Mouse (Mus musculus) stomach, embryonic 16.5 days (tissue): ENCODE measurements around the gene Abcb11. TPM values are rescaled to one million over a fixed set of nuclear protein-coding genes. Genes with fewer than 3 reads are reported as not detected.
"Not testable (repeated sequence)": the region's sequence is repeated elsewhere in the genome, so short reads cannot be mapped to it uniquely, and the experiment has no call there.

Experiments used
- ATAC-seq: fragments of 200-750 bp; cut with Nextera tagmentation; 2 replicates; pipeline ENCODE4 v1.8.0; 2017; ENCODE audit warnings: moderate number of reproducible peaks, moderate TSS enrichment; ENCODE audit not compliant: insufficient read depth, low FRiP score
- H3K27ac ChIP-seq: fragments of 300-500 bp; sonication (generic); 2 replicates; pipeline ENCODE4 v1.5.1; 2014; ENCODE audit warnings: low read length
- H3K27me3 ChIP-seq: fragments of 300-500 bp; sonication (generic); 2 replicates; pipeline ENCODE4 v1.6.1; 2014; ENCODE audit warnings: low read length, control low read depth, mixed read lengths; ENCODE audit not compliant: control insufficient read depth, insufficient read depth
- H3K36me3 ChIP-seq: fragments of 300-500 bp; sonication (generic); 2 replicates; pipeline ENCODE4 v1.6.1; 2014; ENCODE audit warnings: low read length; ENCODE audit not compliant: control insufficient read depth, insufficient read depth
- H3K4me1 ChIP-seq: fragments of 300-500 bp; sonication (generic); 2 replicates; pipeline ENCODE4 v1.6.1; 2014; ENCODE audit warnings: low read length, control low read depth, mixed read lengths; ENCODE audit not compliant: control insufficient read depth, insufficient read depth
- H3K4me2 ChIP-seq: fragments of 300-500 bp; sonication (generic); 2 replicates; pipeline ENCODE4 v1.6.1; 2014; ENCODE audit warnings: low read depth, low read length, mixed read lengths
- H3K4me3 ChIP-seq: fragments of 300-500 bp; sonication (generic); replicated peaks from 2 replicates; pipeline ENCODE4 v1.5.1; 2014; ENCODE audit warnings: mild to moderate bottlenecking, low read length
- H3K9ac ChIP-seq: fragments of 300-500 bp; sonication (generic); 2 replicates; pipeline ENCODE4 v1.6.1; 2014; ENCODE audit warnings: low read length
- H3K9me3 ChIP-seq: fragments of 300-500 bp; sonication (generic); replicated peaks from 2 replicates; pipeline ENCODE4 v1.6.1; 2016; ENCODE audit warnings: low read length, control low read depth; ENCODE audit not compliant: control insufficient read depth
- WGBS: fragments of 180-500 bp; shearing (Covaris S2); extraction: QIAGEN DNeasy Blood & Tissue Kit; methylation state at CpG from one replicate; pipeline ENCODE4 v1.1.7; 2014; 5-methylcytosine and 5-hydroxymethylcytosine counted together
- polyA plus RNA-seq: library from polyadenylated mRNA; unstranded; fragments of >200 nt; fragmentation: Nextera tagmentation; extraction: Ambion mirVana; gene quantifications from 2 replicates; pipeline ENCODE4 v1.2.1, GENCODE M21; 2015

Abcb11 gene
- polyA plus RNA-seq, 1 experiment from 2014 or later, result 1.1 TPM

DNA sequence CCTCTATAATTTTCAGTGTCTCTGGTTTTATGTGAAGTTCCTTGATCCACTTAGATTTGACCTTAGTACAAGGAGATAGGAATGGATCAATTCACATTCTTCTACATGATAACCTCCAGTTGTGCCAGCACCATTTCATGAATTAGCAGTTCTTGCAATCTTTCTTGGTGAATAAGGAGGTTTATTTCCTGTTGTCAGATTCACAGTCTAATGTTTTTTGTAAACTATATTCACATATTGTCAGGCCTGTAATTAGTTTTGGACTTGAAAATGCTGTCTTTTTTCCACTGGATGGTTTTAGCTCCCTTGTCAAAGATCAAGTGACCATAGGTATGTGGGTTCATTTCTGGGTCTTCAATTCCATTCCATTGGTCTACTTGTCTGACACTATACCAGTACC lies 13.0 kb upstream of the Abcb11 start:
- ATAC-seq, result peak; percentile 100
- H3K9ac ChIP-seq, H3K4me3 ChIP-seq, H3K36me3 ChIP-seq, H3K9me3 ChIP-seq, H3K27me3 ChIP-seq, H3K4me1 ChIP-seq, H3K4me2 ChIP-seq, H3K27ac ChIP-seq: not testable (repeated sequence)

DNA sequence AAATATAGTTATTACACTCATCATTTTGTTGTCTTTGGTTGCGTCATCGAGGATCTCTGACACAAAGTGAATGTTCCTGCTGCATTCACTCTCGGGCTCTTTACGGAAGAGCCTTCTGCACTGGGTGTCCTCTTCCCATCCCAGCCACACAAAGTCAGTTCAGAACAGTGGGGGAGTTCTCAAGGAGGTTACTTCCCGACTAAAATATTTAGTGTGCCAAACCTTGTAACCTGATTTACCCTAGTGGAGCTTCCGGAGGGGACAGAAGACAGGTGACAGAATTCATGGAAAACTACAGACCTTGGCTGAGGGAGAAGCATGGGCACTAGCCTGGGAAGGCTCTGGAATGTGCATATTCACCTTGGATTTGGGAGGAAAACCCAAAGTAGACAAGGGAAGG lies 910 bp downstream of the Abcb11 start:
- H3K4me2 ChIP-seq, result no peak overlapping the region
- no peaks in the 10 kb centered on the region for H3K9me3 ChIP-seq
- ATAC-seq, result no peak
- H3K4me3 ChIP-seq, result no peak overlapping the region
- H3K36me3 ChIP-seq, result no peaks in the 10 kb centered on the region
- no peaks in the 10 kb centered on the region for H3K27me3 ChIP-seq
- no peak overlapping the region for H3K9ac ChIP-seq
- H3K4me1 ChIP-seq, result no peaks in the 10 kb centered on the region
- 90% methylated on average over 6 of the region's 6 CpGs for WGBS
- H3K27ac ChIP-seq, result no peak overlapping the region

DNA sequence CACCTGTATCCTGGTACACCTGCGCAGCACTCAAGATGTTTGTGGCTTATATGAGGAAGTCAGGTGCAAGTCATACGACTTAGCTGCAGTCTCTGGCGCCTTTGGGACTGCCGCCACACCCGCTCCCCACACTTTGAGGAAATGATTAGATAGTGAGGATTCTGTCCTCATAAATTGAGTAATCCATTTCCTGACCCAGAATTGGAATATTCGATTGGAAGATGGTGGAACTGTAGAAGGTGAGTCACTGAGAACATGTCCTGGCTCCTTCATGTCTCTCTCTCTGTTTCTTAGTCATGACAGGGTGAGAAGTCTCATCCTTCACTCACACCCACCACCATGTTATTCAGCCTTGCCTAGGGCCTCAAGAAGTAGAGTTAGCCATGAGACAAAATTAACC lies 10.9 kb downstream of the Abcb11 start:
- not testable (repeated sequence) for H3K36me3 ChIP-seq, H3K9ac ChIP-seq, H3K9me3 ChIP-seq, ATAC-seq, H3K27ac ChIP-seq, H3K4me1 ChIP-seq, H3K4me2 ChIP-seq, H3K4me3 ChIP-seq, H3K27me3 ChIP-seq
- 77% methylated on average over 5 of the region's 6 CpGs for WGBS

DNA sequence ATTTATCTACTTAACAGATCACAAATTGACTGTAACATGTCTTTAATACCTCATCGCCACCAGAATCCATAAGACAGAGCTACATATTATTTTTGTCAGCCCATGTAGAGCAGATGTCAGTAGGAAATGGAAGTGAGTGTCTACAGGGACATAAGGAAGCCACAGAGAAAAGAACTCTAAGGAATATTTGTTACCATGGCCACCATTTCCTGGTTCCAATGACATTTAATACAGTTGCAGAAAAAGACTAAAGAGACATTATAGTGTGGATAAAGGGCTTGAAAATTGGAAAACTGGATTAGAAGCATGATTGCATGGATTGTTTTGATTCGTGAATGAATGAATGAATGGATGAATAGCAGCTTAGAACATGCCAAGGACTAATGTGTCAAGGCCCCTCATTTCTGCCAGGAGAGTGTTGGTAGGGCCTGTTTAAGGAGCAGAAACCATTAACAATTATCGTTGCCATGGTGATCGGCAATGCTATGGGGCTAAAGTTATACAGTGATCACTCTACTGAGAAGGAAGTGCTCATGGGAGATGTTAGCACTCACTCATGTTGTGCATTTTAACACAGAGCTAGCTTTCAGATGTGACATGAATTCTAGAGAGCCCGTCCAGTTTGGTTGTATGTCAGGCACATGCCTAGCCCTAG lies 13.8 kb downstream of the Abcb11 start:
- no peaks in the 10 kb centered on the region for H3K9me3 ChIP-seq

DNA sequence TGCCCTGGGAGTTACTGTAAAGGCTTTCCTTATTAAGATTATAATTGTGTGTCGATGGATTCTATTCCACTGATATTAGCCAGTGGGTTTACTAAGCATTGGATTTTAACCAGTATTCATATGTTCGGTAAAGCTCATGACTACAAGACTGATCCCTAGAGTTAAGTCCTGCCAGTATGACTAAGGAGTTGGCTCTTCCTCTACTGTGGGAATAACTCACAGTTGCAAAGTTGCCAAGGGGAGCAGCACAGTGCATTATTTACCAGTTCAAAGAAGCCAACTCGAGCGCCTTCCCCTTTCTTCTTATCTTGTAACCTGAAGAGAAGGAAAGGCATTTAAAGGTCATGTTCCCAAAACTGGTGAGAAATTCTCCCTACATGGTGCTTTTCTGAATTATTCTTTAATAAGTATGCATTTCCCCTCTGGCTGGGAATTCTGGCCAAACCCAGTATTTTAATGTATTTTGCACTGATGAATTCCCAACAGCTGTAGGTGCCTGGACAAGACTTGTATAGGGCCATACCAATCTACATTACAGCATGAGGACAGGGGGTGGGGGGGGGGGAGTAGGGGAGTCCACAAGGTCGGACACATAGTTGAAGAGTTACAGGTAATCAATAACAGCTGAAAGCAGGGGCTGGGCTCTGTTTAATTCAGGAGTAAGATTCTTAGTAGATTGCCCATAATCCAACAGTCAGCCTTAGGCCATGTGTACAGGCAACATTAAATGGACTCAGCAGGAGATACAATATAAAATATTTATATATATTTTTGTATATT lies 17.3 kb downstream of the Abcb11 start:
- Histone ChIP-seq H3K4me1 (no peaks in the 10 kb centered on the region), H3K36me3 (no peaks in the 10 kb centered on the region), H3K4me3 (no peak overlapping the region), H3K9ac (no peak overlapping the region), H3K4me2 (no peak overlapping the region), H3K27me3 (no peaks in the 10 kb centered on the region), H3K27ac (no peak overlapping the region), H3K9me3 (no peaks in the 10 kb centered on the region)
- WGBS, result 60% methylated on average over 5 of the region's 5 CpGs
- no peak for ATAC-seq

More for the DNA sequence above, 13.8 kb downstream of the Abcb11 start:
- WGBS, result 88% methylated on average over 5 of the region's 5 CpGs
- no peak overlapping the region for H3K27ac ChIP-seq
- no peaks in the 10 kb centered on the region for H3K36me3 ChIP-seq
- H3K4me1 ChIP-seq, result no peaks in the 10 kb centered on the region
- H3K9ac ChIP-seq, result no peak overlapping the region
- H3K4me2 ChIP-seq, result no peak overlapping the region
- no peaks in the 10 kb centered on the region for H3K27me3 ChIP-seq
- no peak overlapping the region for H3K4me3 ChIP-seq
- ATAC-seq, result no peak

DNA sequence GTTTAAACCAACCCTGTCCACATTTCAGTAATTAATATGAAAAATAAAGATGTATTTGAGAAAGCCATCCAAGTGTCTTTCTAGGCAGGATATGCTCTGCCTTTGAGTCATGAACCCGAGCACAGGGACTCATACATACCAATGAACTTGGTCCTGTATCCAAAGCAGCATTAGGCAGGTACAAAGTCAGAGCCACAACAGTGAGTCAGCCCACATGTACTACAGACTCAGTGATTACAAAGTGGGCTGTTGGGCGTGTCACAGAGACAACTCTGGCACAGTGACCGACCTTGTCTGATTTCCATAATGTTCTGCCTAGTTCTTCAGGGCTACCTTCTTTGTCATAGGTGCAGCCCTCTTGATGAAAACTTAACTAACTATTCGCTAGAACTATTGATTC lies 19.4 kb downstream of the Abcb11 start:
- H3K4me2 ChIP-seq, result no peak overlapping the region
- H3K4me1 ChIP-seq, result no peaks in the 10 kb centered on the region
- no peak overlapping the region for H3K27ac ChIP-seq
- H3K27me3 ChIP-seq, result no peaks in the 10 kb centered on the region
- 78% methylated on average over 4 of the region's 4 CpGs for WGBS
- H3K9me3 ChIP-seq, result no peaks in the 10 kb centered on the region
- H3K36me3 ChIP-seq, result no peaks in the 10 kb centered on the region
- no peak overlapping the region for H3K9ac ChIP-seq
- ATAC-seq, result no peak
- H3K4me3 ChIP-seq, result no peak overlapping the region

DNA sequence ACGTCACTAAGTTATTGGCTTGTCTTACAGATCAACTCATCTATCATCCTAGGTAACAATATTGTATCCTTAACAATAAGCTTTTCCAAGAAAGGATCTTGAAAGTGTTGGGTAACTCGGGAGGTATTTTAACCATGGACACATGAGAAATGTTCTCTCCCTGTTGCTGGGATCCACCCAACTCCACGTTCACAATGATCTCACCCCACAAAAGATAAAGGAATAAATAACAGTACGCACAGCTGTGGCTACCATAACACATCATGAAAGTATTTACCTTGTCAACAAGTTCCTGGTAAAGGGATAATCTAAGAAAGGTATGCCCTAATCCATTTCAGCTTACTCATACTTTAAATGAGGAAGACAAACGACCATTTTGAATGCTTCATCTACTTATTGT lies 21.0 kb downstream of the Abcb11 start:
- WGBS, result 50% methylated on average over 5 of the region's 5 CpGs

DNA sequence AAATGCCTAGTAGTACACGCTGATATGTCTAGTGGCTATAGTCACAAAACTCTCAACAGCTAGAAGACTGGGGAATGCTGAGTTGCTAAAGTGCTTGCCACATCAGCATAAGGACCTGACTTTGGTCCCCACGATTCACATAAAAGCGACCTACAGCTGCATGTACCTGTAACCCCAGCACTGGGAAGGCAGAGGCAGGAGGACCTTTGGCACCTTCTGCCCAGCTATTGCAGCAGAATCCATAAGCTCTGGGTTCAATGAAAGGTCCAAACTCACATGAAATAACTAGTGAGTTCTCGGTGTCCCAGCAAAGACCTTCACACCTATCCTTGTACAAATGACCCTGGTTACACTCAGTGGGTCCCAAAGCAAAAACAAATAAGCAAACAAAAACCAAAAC lies 31.1 kb downstream of the Abcb11 start:
- Histone ChIP-seq H3K27me3 (no peaks in the 10 kb centered on the region), H3K9me3 (no peaks in the 10 kb centered on the region), H3K27ac (no peak overlapping the region), H3K4me1 (no peaks in the 10 kb centered on the region), H3K36me3 (no peaks in the 10 kb centered on the region), H3K4me2 (no peak overlapping the region), H3K9ac (no peak overlapping the region), H3K4me3 (no peak overlapping the region)
- WGBS, result 89% methylated on average over 4 of the region's 4 CpGs
- no peak for ATAC-seq

More for the DNA sequence above, 21.0 kb downstream of the Abcb11 start:
- Histone ChIP-seq H3K27ac (no peak overlapping the region), H3K4me1 (no peaks in the 10 kb centered on the region), H3K4me3 (no peak overlapping the region), H3K9me3 (no peaks in the 10 kb centered on the region), H3K4me2 (no peak overlapping the region), H3K27me3 (no peaks in the 10 kb centered on the region), H3K9ac (no peak overlapping the region), H3K36me3 (no peaks in the 10 kb centered on the region)
- ATAC-seq, result no peak

DNA sequence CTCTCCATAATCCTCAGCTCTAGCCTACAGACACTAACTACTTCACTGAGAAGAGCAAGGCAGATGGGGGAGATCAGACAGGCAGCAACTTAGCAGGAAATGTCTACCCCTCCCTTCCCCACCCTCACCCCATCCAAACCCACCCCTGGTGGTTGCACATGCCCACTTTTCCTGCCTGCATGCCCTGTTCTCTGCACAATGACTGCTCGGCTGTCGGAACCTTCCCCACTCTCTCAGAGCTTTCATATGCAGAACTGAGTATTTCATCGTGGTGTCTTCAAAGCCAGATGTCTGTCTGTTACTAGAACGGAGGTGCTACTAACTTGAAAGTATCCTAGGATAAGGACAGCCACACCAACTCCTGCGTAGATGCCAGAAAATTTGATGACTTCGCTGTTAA lies 34.3 kb downstream of the Abcb11 start:
- no peaks in the 10 kb centered on the region for H3K27me3 ChIP-seq
- no peak overlapping the region for H3K9ac ChIP-seq
- H3K36me3 ChIP-seq, result no peaks in the 10 kb centered on the region
- H3K4me1 ChIP-seq, result no peaks in the 10 kb centered on the region
- WGBS, result 70% methylated on average over 6 of the region's 6 CpGs
- no peak overlapping the region for H3K27ac ChIP-seq
- H3K9me3 ChIP-seq, result no peaks in the 10 kb centered on the region
- H3K4me2 ChIP-seq, result no peak overlapping the region
- ATAC-seq, result no peak
- H3K4me3 ChIP-seq, result no peak overlapping the region
